Mouse (Mus musculus) small intestine, adult 2 months (tissue): ENCODE measurements around the gene Ckap4.

Experiments
- CTCF ChIP-seq: fragments of 200-500 bp; IDR thresholded peaks from 2 replicates; pipeline ENCODE4 v1.5.1; 2012; ENCODE audit warnings: low read depth, mild to moderate bottlenecking, control low read depth, inconsistent platforms, low read length, moderate library complexity, mixed read lengths; ENCODE audit not compliant: insufficient replicate concordance, insufficient read length; ENCODE audit errors: extremely low read depth
- POLR2A ChIP-seq: fragments of 200-500 bp; IDR thresholded peaks from 2 replicates; pipeline ENCODE4 v1.6.1; 2012; ENCODE audit warnings: low read depth, mild to moderate bottlenecking, control low read depth, inconsistent platforms, low read length, moderate library complexity

GRCm38 (mm10) chr10:84576029-84576394 is 42.1 kb upstream of the Ckap4 start:
- TF ChIP-seq CTCF = no peak; the same call in 1 of the 2 replicates
- TF ChIP-seq POLR2A = no peak
